Mouse (Mus musculus): ENCODE data around the gene Eed.
A peak's percentile ranks its signal among the peaks of the same experiment; 100 is the strongest.

Eed gene

GRCm38 (mm10) chr7:89981557-89981956 lies 774 bp upstream of the Eed start:
- no peak for DNase-seq (ENCODE audit: low read depth, low spot score)

- DNase-seq (ENCODE audit: low read depth, low spot score), result no peak
Observed at GRCm38 (mm10) chr7:89980133-89980484, 674 bp downstream of the Eed start.

- peak; percentile 54 for DNase-seq (ENCODE audit: low read depth, low spot score)
Observed at GRCm38 (mm10) chr7:89979432-89980130, 1.2 kb downstream of the Eed start.

GRCm38 (mm10) chr7:89976796-89977195 lies 4.0 kb downstream of the Eed start:
- DNase-seq (ENCODE audit: low read depth, low spot score), result peak; percentile 79

- DNase-seq (ENCODE audit: low read depth, low spot score), result peak; percentile 99
Observed at GRCm38 (mm10) chr7:89975571-89975970, 5.2 kb downstream of the Eed start.

GRCm38 (mm10) chr7:89967235-89967634 lies 13.5 kb downstream of the Eed start:
- no peak for DNase-seq (ENCODE audit: low read depth, low spot score)

- no peak for DNase-seq (ENCODE audit: low read depth, low spot score)
Observed at GRCm38 (mm10) chr7:89966771-89967170, 14.0 kb downstream of the Eed start.

- no peak for DNase-seq (ENCODE audit: low read depth, low spot score)
Observed at GRCm38 (mm10) chr7:89963135-89963534, 17.6 kb downstream of the Eed start.

- peak; percentile 44 for DNase-seq (ENCODE audit: low read depth, low spot score)
Observed at GRCm38 (mm10) chr7:89957300-89957699, 23.5 kb downstream of the Eed start.

GRCm38 (mm10) chr7:89954261-89954660 lies 26.5 kb downstream of the Eed start:
- peak; percentile 67 for DNase-seq (ENCODE audit: low read depth, low spot score)

GRCm38 (mm10) chr7:89949403-89949802 lies 31.4 kb downstream of the Eed start:
- peak; percentile 58 for DNase-seq (ENCODE audit: low read depth, low spot score)

GRCm38 (mm10) chr7:89948026-89948425 lies 32.8 kb downstream of the Eed start:
- DNase-seq (ENCODE audit: low read depth, low spot score), result no peak

- DNase-seq (ENCODE audit: low read depth, low spot score), result peak; percentile 100
Observed at GRCm38 (mm10) chr7:89940571-89941463, 40.0 kb downstream of the Eed start, which contains the start of gene Hikeshi. Gene Hikeshi, minus strand, starts transcription at chr7:89941204.

- peak; percentile 60 for DNase-seq (ENCODE audit: low read depth, low spot score)
Observed at GRCm38 (mm10) chr7:89939497-89940353, 41.1 kb downstream of the Eed start.

GRCm38 (mm10) chr7:89923441-89924180 lies 57.2 kb downstream of the Eed start:
- DNase-seq (ENCODE audit: low read depth, low spot score), result no peak

GRCm38 (mm10) chr7:89917776-89918175 lies 63.0 kb downstream of the Eed start:
- no peak for DNase-seq (ENCODE audit: low read depth, low spot score)

GRCm38 (mm10) chr7:89916711-89917110 lies 64.1 kb downstream of the Eed start:
- no peak for DNase-seq (ENCODE audit: low read depth, low spot score)

GRCm38 (mm10) chr7:89913432-89914158 lies 67.2 kb downstream of the Eed start:
- DNase-seq (ENCODE audit: low read depth, low spot score), result no peak

- no peak for DNase-seq (ENCODE audit: low read depth, low spot score)
Observed at GRCm38 (mm10) chr7:89912356-89912755, 68.4 kb downstream of the Eed start.

GRCm38 (mm10) chr7:89909711-89910110 lies 71.1 kb downstream of the Eed start:
- DNase-seq (ENCODE audit: low read depth, low spot score), result no peak
